Mouse (Mus musculus) kidney, embryonic 16.5 days (tissue): ENCODE measurements around the gene Tdrd6. TPM values are rescaled to one million over a fixed set of nuclear protein-coding genes. Genes with fewer than 3 reads are reported as not detected.

Experiments
- ATAC-seq: fragments of 200-750 bp; cut with Nextera tagmentation; 2 replicates; pipeline ENCODE4 v1.8.0; 2017; ENCODE audit warnings: moderate TSS enrichment; ENCODE audit not compliant: low FRiP score, low TSS enrichment
- H3K27ac ChIP-seq: fragments of 300-500 bp; sonication (generic); 2 replicates; pipeline ENCODE4 v1.5.1; 2014; ENCODE audit warnings: low read length
- H3K27me3 ChIP-seq: fragments of 300-500 bp; sonication (generic); 2 replicates; pipeline ENCODE4 v1.6.1; 2014; ENCODE audit warnings: low read length, control low read depth, mixed read lengths; ENCODE audit not compliant: insufficient read depth
- H3K36me3 ChIP-seq: fragments of 300-500 bp; sonication (generic); 2 replicates; pipeline ENCODE4 v1.6.1; 2014; ENCODE audit warnings: low read length, control low read depth, mixed read lengths; ENCODE audit not compliant: insufficient read depth
- H3K4me1 ChIP-seq: fragments of 300-500 bp; sonication (generic); 2 replicates; pipeline ENCODE4 v1.6.1; 2014; ENCODE audit warnings: low read length, control low read depth, mixed read lengths; ENCODE audit not compliant: insufficient read depth
- H3K4me2 ChIP-seq: fragments of 300-500 bp; sonication (generic); replicated peaks from 2 replicates; pipeline ENCODE4 v1.6.1; 2014; ENCODE audit warnings: low read depth, low read length
- H3K4me3 ChIP-seq: fragments of 300-500 bp; sonication (generic); 2 replicates; pipeline ENCODE4 v1.5.1; 2014; ENCODE audit warnings: mild to moderate bottlenecking, low read length
- H3K9ac ChIP-seq: fragments of 300-500 bp; sonication (generic); replicated peaks from 2 replicates; pipeline ENCODE4 v1.6.1; 2014; ENCODE audit warnings: low read length
- H3K9me3 ChIP-seq: fragments of 300-500 bp; sonication (generic); 2 replicates; pipeline ENCODE4 v1.6.1; 2016; ENCODE audit warnings: low read length, control low read depth
- WGBS: fragments of 180-500 bp; shearing (Covaris S2); extraction: QIAGEN DNeasy Blood & Tissue Kit; methylation state at CpG from one replicate; pipeline ENCODE4 v1.1.7; 2014; 5-methylcytosine and 5-hydroxymethylcytosine counted together
- polyA plus RNA-seq: library from polyadenylated mRNA; unstranded; fragments of >200 nt; fragmentation: Nextera tagmentation; extraction: Ambion mirVana; gene quantifications from 2 replicates; pipeline ENCODE4 v1.2.1, GENCODE M21; 2015

Tdrd6 gene
- polyA plus RNA-seq, 1 experiment from 2014 or later: not detected

DNA sequence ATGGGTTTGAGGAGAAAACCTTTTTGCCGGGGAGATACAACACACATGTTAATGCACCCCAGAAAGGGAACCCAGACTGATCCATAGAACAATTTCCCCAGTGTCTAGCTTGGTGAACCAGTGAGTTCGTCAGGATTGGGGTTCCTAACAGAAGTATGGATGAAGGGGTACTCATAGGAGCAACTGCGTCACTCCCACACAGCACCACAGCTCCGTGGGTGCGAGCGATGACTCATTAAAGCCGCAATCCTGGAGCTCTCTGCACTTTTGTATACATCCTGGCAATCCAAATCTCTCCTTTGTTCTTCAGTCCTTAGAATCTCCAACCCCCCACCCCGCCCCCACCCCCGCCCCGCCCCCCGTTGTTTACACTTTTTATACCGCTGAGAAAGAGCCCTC, 62.5 kb downstream of the Tdrd6 start:
- Histone ChIP-seq H3K36me3 (no peaks in the 10 kb centered on the region), H3K4me2 (peak overlapping the region; percentile 85), H3K4me3 (peak overlapping the region; percentile 54), H3K9me3 (peaks cover 2% of the 10 kb centered on the region; the same call in 1 of the 2 replicates), H3K27me3 (no peaks in the 10 kb centered on the region), H3K4me1 (peaks cover 18% of the 10 kb centered on the region; the same call in 1 of the 2 replicates), H3K27ac (peak overlapping the region; percentile 93), H3K9ac (peak overlapping the region; percentile 70)
- WGBS: 6% methylated on average over 12 of the region's 12 CpGs
- peak; percentile 35; the same call in 1 of the 2 replicates for ATAC-seq

Other genes starting within 250 kb of the Tdrd6 start
- 63.4 and 71.3 TPM in 2 replicates for gene Mep1a, start 127.5 kb downstream of the Tdrd6 start, polyA plus RNA-seq
- gene Ankrd66, start 86.7 kb downstream of the Tdrd6 start, polyA plus RNA-seq: 0.47 TPM in 1 of 2 replicates, not detected in the other
- 75.4 and 76.4 TPM in 2 replicates for gene Pla2g7, start 62.2 kb downstream of the Tdrd6 start, polyA plus RNA-seq
- 18.4 and 20.9 TPM in 2 replicates for gene Slc25a27, start 36.9 kb upstream of the Tdrd6 start, polyA plus RNA-seq
- gene Cyp39a1, start 37.1 kb upstream of the Tdrd6 start, polyA plus RNA-seq: 26.4 and 26.9 TPM in 2 replicates
- 7.2 and 8.0 TPM in 2 replicates for gene Rcan2, start 171.1 kb upstream of the Tdrd6 start, polyA plus RNA-seq